Mouse (Mus musculus) kidney, embryonic 16.5 days (tissue): Measurements from ENCODE around the gene Cdkn2d. TPM values are rescaled to one million over a fixed set of nuclear protein-coding genes. Genes with fewer than 3 reads are reported as not detected.
"Not testable (repeated sequence)": the region's sequence is repeated elsewhere in the genome, so short reads cannot be mapped to it uniquely, and the experiment has no call there.

Experiments used
- ATAC-seq: fragments of 200-750 bp; cut with Nextera tagmentation; 2 replicates; pipeline ENCODE4 v1.8.0; 2017; ENCODE audit warnings: moderate TSS enrichment; ENCODE audit not compliant: low FRiP score, low TSS enrichment
- H3K27ac ChIP-seq: fragments of 300-500 bp; sonication (generic); 2 replicates; pipeline ENCODE4 v1.5.1; 2014; ENCODE audit warnings: low read length
- H3K27me3 ChIP-seq: fragments of 300-500 bp; sonication (generic); 2 replicates; pipeline ENCODE4 v1.6.1; 2014; ENCODE audit warnings: low read length, control low read depth, mixed read lengths; ENCODE audit not compliant: insufficient read depth
- H3K36me3 ChIP-seq: fragments of 300-500 bp; sonication (generic); 2 replicates; pipeline ENCODE4 v1.6.1; 2014; ENCODE audit warnings: low read length, control low read depth, mixed read lengths; ENCODE audit not compliant: insufficient read depth
- H3K4me1 ChIP-seq: fragments of 300-500 bp; sonication (generic); 2 replicates; pipeline ENCODE4 v1.6.1; 2014; ENCODE audit warnings: low read length, control low read depth, mixed read lengths; ENCODE audit not compliant: insufficient read depth
- H3K4me2 ChIP-seq: fragments of 300-500 bp; sonication (generic); replicated peaks from 2 replicates; pipeline ENCODE4 v1.6.1; 2014; ENCODE audit warnings: low read depth, low read length
- H3K4me3 ChIP-seq: fragments of 300-500 bp; sonication (generic); 2 replicates; pipeline ENCODE4 v1.5.1; 2014; ENCODE audit warnings: mild to moderate bottlenecking, low read length
- H3K9ac ChIP-seq: fragments of 300-500 bp; sonication (generic); replicated peaks from 2 replicates; pipeline ENCODE4 v1.6.1; 2014; ENCODE audit warnings: low read length
- H3K9me3 ChIP-seq: fragments of 300-500 bp; sonication (generic); 2 replicates; pipeline ENCODE4 v1.6.1; 2016; ENCODE audit warnings: low read length, control low read depth
- WGBS: fragments of 180-500 bp; shearing (Covaris S2); extraction: QIAGEN DNeasy Blood & Tissue Kit; methylation state at CpG from one replicate; pipeline ENCODE4 v1.1.7; 2014; 5-methylcytosine and 5-hydroxymethylcytosine counted together
- polyA plus RNA-seq: library from polyadenylated mRNA; unstranded; fragments of >200 nt; fragmentation: Nextera tagmentation; extraction: Ambion mirVana; gene quantifications from 2 replicates; pipeline ENCODE4 v1.2.1, GENCODE M21; 2015

Gene Cdkn2d
- polyA plus RNA-seq, 1 experiment from 2014 or later: 50.9 TPM

DNA sequence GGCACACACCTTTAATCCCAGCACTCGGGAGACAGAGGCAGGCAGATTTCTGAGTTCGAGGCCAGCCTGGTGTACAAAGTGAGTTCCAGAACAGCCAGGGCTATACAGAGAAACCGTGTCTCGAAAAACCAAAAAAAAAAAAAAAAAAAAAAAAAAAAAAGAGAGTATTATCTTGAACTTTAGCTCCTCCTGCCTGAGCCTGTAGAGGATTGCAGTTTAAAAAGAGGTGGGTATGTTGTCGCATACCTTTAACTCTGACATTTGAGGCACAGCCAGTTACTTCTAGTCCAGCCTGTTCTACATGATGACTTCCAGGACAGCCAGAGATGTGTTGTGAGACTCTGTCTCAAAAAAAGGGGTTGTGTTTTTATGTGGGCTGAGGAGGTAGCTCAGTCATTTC is 21.6 kb downstream of the Cdkn2d start:
- H3K9me3 ChIP-seq, H3K27ac ChIP-seq, H3K27me3 ChIP-seq, ATAC-seq, H3K4me3 ChIP-seq, H3K9ac ChIP-seq, H3K4me2 ChIP-seq: not testable (repeated sequence)
- 86% methylated on average over 5 of the region's 5 CpGs for WGBS
- Histone ChIP-seq H3K36me3 (peaks cover 63% of the 10 kb centered on the region), H3K4me1 (peaks cover 17% of the 10 kb centered on the region)

DNA sequence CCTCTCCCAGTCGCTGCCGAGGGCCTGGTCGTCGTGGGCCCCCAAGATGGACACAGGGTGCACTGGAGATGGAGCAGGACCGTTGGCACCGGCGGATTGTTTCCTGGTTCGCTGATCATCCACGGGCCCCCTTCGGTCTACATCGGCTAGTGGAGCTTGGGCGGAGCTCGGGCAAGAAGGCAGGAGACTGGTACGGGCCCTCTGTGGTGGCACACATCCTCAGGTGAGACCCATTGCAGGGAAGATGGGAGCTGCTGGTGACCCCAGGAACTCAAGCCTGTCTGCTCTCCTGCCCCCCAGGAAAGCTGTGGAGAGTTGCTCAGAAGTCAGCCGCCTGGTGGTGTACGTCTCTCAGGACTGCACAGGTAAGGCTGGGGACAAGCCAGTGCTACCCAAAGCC is 22.9 kb downstream of the Cdkn2d start:
- no peak overlapping the region for H3K4me3 ChIP-seq
- no peaks in the 10 kb centered on the region for H3K27me3 ChIP-seq
- no peak overlapping the region for H3K9ac ChIP-seq
- H3K4me2 ChIP-seq: no peak overlapping the region
- 93% methylated on average over 16 of the region's 16 CpGs for WGBS
- no peak for ATAC-seq
- peaks cover 22% of the 10 kb centered on the region for H3K4me1 ChIP-seq
- H3K36me3 ChIP-seq: peaks cover 51% of the 10 kb centered on the region
- H3K9me3 ChIP-seq: no peaks in the 10 kb centered on the region
- no peak overlapping the region for H3K27ac ChIP-seq

DNA sequence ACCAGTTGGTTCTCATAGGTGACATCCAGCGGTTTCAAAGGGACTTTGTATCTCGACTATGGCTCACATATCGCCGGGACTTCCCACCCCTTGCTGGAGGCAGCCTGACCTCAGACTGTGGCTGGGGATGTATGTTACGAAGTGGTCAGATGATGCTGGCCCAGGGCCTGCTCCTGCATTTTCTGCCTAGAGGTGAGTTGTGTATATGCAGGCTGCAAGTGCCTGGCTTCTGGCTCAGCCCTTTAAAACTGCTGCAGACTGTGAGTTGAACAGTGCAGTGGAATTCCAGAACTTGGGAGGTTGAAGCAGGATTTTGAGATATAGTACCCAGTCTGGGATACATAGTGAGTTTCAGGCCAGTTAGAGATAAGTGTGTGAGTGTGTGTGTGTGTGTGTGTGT is 24.3 kb downstream of the Cdkn2d start:
- no peaks in the 10 kb centered on the region for H3K9me3 ChIP-seq
- no peak for ATAC-seq
- H3K27ac ChIP-seq: no peak overlapping the region
- H3K27me3 ChIP-seq: no peaks in the 10 kb centered on the region
- peaks cover 38% of the 10 kb centered on the region for H3K36me3 ChIP-seq
- H3K4me1 ChIP-seq: peaks cover 22% of the 10 kb centered on the region
- WGBS: 87% methylated on average over 5 of the region's 5 CpGs
- H3K9ac ChIP-seq: 0 out of 2 replicates have a peak overlapping the region, but pooled peaks have one; percentile 2
- H3K4me3 ChIP-seq: peak overlapping the region; percentile 62; the same call in 1 of the 2 replicates
- H3K4me2 ChIP-seq: no peak overlapping the region; the same call in 1 of the 2 replicates

DNA sequence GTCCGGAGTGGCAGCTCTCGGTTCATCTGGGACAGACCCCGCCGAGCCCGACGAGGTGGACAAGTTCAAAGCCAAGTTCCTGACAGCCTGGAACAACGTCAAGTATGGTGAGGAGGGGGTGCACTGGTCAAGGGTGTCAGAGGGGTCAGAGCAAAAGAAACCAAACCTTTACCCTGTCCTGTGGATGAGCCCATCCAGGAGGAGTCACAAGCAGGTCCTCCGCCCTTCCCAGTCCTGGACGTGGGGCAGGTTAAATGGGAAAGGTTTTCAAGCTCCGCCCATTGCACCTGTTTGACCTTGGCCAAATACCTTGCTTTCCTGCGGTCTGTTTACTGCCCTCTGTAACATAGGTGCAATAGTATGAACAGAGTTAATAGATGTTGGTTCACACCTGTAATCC is 25.6 kb downstream of the Cdkn2d start:
- ATAC-seq: peak; percentile 40
- Histone ChIP-seq H3K4me2 (peak overlapping the region; percentile 88), H3K4me3 (peak overlapping the region; percentile 62), H3K36me3 (peaks cover 26% of the 10 kb centered on the region), H3K27me3 (no peaks in the 10 kb centered on the region), H3K9ac (peak overlapping the region; percentile 75), H3K27ac (peak overlapping the region; percentile 37; the same call in 1 of the 2 replicates), H3K4me1 (peaks cover 22% of the 10 kb centered on the region), H3K9me3 (no peaks in the 10 kb centered on the region)
- 4% methylated on average over 11 of the region's 11 CpGs for WGBS

DNA sequence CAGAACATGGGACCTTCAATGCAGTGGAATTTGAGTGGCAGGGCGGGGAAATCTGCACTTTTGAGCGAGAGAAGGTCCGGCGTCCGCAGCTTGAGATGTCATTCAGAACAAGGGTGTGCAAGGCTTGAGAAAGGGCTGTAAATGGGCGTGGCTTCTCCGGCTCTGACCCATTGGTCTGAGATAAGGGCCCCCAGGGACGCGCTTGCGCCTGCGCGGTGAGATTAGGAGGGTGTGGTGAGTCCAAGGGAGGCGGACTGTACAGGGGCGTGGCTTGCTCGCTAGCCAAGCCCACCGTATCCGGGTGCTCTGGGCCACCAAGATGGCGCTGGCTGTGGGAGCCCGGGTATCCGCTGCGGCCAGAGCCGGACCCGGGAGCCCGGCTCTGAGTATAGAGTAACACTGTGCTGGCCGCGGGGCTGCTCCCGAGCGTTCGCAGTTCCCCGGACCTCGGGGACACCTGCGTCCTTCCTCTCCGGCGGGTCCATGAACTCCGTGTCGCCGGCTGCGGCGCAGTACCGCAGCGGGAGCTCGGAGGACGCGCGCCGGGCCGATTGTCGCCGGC is 26.1 kb downstream of the Cdkn2d start, which contains the start of gene Atg4d:
Gene Atg4d (plus strand): TSS at position 294 of the 562 bp plus-strand sequence.
- Histone ChIP-seq H3K4me2 (peak within 1 kb of the TSS; percentile 88), H3K9me3 (no peaks in the 10 kb centered on the region), H3K36me3 (peaks cover 21% of the 10 kb centered on the region), H3K9ac (peak within 1 kb of the TSS; percentile 75), H3K27me3 (no peaks in the 10 kb centered on the region), H3K4me1 (peaks cover 22% of the 10 kb centered on the region), H3K27ac (peak within 1 kb of the TSS; percentile 66), H3K4me3 (peak within 1 kb of the TSS; percentile 62)
- peak; percentile 98 for ATAC-seq
- WGBS: 0% methylated on average over 49 of the region's 49 CpGs

DNA sequence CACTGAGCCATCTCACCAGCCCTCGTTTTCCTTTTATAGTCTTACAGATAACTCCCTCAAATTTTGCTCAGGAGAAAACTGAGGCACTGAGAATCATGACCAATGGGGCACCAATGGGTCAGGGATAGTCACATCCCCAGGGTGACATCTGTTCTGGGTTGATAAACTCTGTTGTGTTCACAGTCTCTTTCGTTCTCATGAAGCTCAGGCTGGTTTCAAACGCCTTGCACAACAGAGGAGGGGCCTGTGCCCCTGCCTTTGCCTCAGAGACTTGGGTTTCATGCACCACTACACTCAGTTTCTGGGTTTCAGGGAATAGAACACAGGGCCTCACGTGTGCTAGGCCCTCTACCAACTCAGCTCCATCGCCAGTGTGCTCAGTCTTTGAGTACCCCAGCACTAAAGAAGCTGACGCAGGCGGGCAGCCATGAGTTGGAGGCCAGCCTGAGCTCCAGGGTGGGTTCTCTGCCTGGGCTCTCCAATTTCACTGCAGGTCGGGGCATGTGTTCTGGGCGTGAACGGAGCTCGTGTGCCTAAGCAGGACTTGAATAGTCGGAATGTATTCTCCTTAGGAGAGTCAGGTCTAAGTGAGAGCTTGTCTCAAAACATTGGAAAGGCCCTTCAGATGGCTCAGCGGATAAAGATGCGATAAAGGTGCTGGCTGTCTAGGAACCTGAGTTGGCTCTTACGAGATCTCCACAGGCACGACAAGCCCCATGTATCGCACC is 26.8 kb downstream of the Cdkn2d start:
- Histone ChIP-seq H3K27ac (peak overlapping the region; percentile 66), H3K36me3 (peaks cover 18% of the 10 kb centered on the region), H3K4me2 (peak overlapping the region; percentile 71), H3K9me3 (no peaks in the 10 kb centered on the region), H3K4me1 (peaks cover 22% of the 10 kb centered on the region), H3K4me3 (peak overlapping the region; percentile 62), H3K27me3 (no peaks in the 10 kb centered on the region), H3K9ac (peak overlapping the region; percentile 53)
- ATAC-seq: peak; percentile 33
- WGBS: 14% methylated on average over 17 of the region's 17 CpGs

DNA sequence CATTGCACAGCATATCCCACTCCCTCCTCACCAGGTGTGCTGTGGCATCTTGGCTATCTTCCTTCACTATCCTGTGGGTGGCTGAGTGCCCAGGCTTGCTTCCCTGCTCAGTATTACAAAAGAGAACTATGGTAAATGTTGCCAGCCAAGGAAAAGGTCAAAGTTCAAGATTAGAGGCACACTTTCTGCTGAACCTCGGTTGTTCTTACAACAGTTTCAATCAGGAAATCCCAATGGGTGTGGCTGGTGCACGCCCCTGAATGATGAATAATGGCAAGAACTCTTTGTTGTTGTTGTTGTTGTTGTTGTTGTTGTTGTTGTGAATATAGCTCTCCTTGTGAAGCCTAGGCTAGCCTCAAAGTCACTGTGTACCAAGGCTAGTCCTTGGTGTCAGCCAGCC is 29.4 kb downstream of the Cdkn2d start:
- Histone ChIP-seq H3K9me3 (no peaks in the 10 kb centered on the region), H3K4me3 (no peak overlapping the region), H3K27ac (no peak overlapping the region), H3K4me2 (no peak overlapping the region), H3K27me3 (no peaks in the 10 kb centered on the region), H3K36me3 (peaks cover 2% of the 10 kb centered on the region; the same call in 1 of the 2 replicates), H3K9ac (no peak overlapping the region), H3K4me1 (peaks cover 19% of the 10 kb centered on the region)
- WGBS: 55% methylated on average over 2 of the region's 2 CpGs
- ATAC-seq: no peak

DNA sequence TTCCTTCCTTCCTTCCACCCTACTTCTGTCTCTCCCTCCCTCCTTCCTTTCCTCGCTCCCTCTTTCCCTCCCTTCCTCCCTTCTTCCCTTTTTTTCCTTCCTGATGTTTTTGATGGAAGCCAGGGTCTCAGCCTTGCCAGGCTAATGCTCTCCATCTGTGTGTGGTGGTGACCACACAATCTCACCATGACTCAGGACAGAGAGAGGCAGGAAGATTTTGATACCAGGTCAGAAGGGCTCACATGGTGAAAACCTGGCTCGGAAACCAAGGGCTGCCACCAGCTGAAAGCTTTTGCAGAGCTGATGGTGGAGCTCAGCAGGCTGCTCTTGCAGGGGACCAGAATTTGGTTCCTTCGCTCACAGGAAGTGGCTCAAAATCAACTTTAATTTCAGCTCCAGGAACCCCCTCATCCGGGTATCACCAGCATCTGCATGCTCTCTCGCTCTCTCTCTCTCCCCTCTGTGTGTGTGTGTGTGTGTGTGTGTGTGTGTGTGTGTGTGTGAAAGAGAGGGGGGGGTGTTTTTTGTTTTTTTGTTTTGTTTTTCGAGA is 30.6 kb downstream of the Cdkn2d start:
- Histone ChIP-seq H3K36me3 (no peaks in the 10 kb centered on the region), H3K4me1 (peaks cover 7% of the 10 kb centered on the region), H3K4me2 (no peak overlapping the region), H3K9me3 (no peaks in the 10 kb centered on the region), H3K4me3 (no peak overlapping the region), H3K27me3 (no peaks in the 10 kb centered on the region), H3K9ac (no peak overlapping the region), H3K27ac (no peak overlapping the region)
- WGBS: 82% methylated on average over 6 of the region's 6 CpGs
- no peak for ATAC-seq

DNA sequence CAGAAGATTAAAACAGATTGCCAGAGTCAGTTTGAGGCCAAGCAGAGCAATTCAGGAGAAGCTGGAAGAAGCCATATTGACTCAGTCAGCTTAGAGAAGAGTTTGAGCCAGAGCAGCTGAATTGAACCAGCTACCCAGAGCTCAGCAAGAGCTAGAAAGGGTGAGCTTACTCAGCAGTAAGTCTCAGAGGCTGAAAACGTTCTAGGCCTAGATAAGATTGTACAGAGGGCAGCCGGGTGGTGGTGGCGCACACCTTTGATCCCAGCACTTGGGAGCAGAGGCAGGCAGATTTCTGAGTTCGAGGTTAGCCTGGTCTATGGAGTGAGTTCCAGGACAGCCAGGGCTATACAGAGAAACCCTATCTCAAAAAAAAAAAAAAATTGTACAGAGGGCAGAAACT is 34.9 kb downstream of the Cdkn2d start:
- H3K36me3 ChIP-seq, H3K4me1 ChIP-seq, H3K4me3 ChIP-seq, H3K9ac ChIP-seq, H3K27ac ChIP-seq, H3K9me3 ChIP-seq, H3K4me2 ChIP-seq, H3K27me3 ChIP-seq, ATAC-seq: not testable (repeated sequence)
- WGBS: 84% methylated on average over 4 of the region's 4 CpGs

DNA sequence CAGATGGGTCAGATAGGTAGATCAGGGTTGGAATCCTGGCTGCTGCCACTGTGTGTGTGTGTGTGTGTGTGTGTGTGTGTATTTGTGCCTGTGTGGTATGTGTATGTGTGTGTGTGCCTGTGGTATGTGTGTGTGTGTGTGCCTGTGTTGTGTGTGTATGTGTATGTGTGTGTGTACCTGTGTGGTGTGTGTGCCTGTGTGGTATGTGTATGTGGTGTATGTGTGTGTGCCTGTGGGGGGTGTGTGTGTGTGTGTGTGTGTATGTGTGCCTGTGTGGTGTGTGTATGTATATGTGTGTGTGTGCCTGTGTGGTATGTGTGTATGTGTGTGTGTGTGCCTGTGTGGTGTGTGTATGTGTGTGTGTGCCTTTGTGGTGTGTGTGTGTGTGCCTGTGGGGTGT is 36.5 kb downstream of the Cdkn2d start:
- no peak for ATAC-seq
- Histone ChIP-seq H3K27me3 (peaks cover 18% of the 10 kb centered on the region), H3K9me3 (no peaks in the 10 kb centered on the region), H3K36me3 (no peaks in the 10 kb centered on the region), H3K4me2 (no peak overlapping the region), H3K9ac (no peak overlapping the region), H3K4me3 (no peak overlapping the region), H3K27ac (no peak overlapping the region), H3K4me1 (peaks cover 4% of the 10 kb centered on the region; the same call in 1 of the 2 replicates)
